Mouse (Mus musculus): Measurements from ENCODE around the gene Hax1.

Hax1 gene

DNA sequence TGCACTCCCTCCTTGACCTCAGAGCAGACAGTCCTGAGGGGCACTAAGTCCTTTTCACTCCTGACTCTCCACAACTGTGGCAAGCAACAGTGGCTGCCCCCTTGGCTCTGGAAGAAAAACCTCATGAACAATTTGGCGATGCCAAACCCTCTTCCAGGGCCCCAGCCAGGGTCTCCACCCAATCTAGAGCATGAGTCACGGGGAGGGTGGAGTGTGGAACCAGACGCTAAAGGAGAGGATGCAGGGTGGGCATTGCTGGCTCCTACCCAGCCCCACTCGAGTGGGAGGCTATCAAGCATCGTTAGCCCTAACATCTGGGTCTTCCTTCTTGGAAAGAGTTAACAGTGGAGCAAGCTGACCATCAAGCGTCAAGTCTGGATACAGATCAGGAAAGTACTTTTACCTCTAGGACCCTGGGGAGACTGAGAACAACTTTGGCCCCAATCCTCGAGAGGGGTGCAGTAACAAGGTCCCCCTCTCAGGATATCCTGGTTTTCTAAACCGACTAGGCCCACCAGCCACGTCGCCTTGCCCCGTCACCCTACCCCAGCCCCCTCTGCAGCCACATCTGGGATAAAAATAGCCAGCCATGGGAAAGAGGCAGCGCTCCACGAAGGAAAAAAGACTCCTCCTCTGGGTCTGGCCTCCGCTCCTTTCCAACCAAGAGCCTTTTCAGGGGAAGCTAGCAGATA is 36.4 kb downstream of the Hax1 start:
- DNase-seq (ENCODE audit: low read depth), result no peak

DNA sequence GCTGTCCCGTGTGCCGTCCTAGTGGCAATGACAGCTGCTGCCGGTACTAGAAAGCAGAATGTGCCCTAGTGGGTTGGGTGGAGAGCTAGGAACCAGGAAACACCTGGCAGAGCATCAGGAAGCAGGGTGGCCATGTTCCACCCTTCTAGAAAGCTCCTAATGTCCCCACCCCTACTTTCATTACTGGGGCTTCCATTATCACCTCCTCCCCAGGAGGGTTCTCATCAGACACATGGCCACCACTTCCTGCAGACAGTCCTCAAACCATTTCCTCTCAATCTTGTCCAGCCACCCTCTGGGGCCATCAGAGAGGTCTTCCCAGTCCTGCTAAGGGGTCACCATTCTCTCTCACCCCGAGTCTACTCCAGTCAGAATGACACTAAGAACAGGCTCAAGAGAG is 37.1 kb downstream of the Hax1 start:
- peak; percentile 42 for DNase-seq (ENCODE audit: low read depth)

GRCm38 (mm10) chr3:89960469-89960868 is 38.1 kb downstream of the Hax1 start:
- DNase-seq (ENCODE audit: low read depth), result peak; percentile 92

- peak; percentile 33 for DNase-seq (ENCODE audit: low read depth)
Observed at GRCm38 (mm10) chr3:89959435-89959834, 39.1 kb downstream of the Hax1 start.

DNA sequence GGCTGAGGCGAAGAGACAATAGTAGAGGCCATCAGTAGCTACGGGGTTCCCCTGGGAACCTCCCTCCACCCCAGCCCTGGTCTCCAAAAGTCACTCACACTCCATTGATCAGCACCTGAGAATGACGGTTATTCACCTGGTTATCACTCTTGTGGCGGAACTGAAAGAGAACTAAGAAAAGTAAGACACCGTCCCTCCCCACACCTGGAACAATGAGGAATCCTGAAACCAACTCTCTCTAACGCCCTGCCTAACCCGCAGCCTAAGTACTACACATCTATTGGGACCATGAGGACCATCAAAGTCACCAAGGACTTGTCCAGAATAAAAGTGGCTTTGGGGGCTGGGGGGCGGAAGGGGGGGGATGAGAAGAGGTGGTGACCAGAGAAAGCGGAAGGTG is 40.7 kb downstream of the Hax1 start:
- no peak for DNase-seq (ENCODE audit: low read depth)

DNA sequence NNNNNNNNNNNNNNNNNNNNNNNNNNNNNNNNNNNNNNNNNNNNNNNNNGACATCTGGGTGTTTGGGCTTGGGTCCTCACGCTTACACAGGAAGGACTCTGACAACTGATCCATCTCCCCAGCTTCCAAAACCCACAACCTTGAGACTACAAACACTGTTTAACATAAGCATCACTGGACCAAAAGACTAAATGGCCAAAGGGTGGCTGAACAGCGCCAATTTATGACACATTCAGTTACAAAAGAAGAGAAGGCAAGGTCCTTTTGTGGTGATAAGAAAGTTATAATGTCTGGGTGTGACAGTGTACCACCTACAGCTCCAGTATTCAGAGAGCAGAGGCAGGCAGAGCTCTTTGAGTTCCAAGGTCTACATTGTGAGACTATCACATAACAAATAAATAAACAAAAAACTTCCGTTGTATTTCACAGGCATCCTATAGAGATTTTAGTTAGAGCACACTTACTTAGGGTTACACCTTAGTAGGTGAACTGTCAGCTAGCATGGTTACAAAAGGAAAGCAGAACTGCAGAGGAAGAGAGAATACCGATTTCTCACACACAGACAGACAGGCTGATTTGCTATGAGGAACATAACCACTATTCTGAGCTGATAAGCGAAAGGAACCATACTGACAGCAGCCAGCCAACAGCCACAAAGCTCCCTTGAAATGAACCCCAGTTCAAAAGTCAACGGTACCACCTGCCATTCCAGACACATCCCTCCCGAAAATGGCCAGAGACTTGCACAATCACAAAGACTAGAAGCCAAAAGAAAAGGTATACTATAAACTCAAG is 42.2 kb downstream of the Hax1 start:
- DNase-seq (ENCODE audit: low read depth), result no peak

- peak; percentile 91 for DNase-seq (ENCODE audit: low read depth)
Observed at GRCm38 (mm10) chr3:89953420-89953819, 45.2 kb downstream of the Hax1 start.

DNA sequence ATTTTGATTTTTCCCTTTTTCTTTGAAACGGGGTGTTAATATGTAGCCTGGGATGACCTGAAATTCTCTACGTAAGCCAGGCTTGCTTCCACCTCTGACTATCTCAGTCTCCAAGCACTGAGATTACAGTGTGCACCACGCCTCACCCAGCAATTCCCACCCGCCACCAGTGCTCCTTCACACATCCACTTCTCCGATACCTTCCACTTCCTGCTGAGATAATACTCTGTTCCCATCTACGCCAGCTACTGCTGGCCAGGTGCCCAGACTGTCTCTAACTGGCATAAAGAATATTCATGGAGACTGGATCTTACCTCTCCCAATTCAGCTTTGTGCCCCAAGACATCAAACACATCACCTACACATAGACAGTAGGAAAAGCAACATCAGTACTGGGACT is 49.9 kb downstream of the Hax1 start:
- DNase-seq (ENCODE audit: low read depth), result no peak

GRCm38 (mm10) chr3:89948021-89948420 is 50.6 kb downstream of the Hax1 start:
- no peak for DNase-seq (ENCODE audit: low read depth)

Measured in naive thymus-derived CD4-positive, alpha-beta T cell, adult 2 months (primary cell).